Mouse (Mus musculus) MEL (cell line): ENCODE results near the gene Pcgf2. TPM values are rescaled to one million over a fixed set of nuclear protein-coding genes. Genes with fewer than 3 reads are reported as not detected.

ENCODE experiments used
- DNase-seq: peaks from one replicate; pipeline ENCODE4 v3.0.0; 2011; ENCODE audit warnings: low read depth, low spot score
- H3K27ac ChIP-seq: 2 replicates; pipeline ENCODE4 v1.5.1; 2012; ENCODE audit warnings: low read depth, mild to moderate bottlenecking, control low read depth, low read length, moderate library complexity; ENCODE audit not compliant: control insufficient read depth
- H3K27me3 ChIP-seq, 2 experiments: fragments of 150-350 bp in 1 of 2; sonication (generic) in 1 of 2; 2 replicates each; pipeline ENCODE4 v1.6.1; 2012; ENCODE audit warnings: low read length in 2 of 2, mild to moderate bottlenecking in 2 of 2, improper control_type of control experiment in 1 of 2, moderate library complexity in 1 of 2; ENCODE audit not compliant: insufficient read depth in 2 of 2, control insufficient read depth in 1 of 2
- H3K36me3 ChIP-seq, 2 experiments: 2 replicates each; pipeline ENCODE4 v1.6.1; 2012 to 2014; ENCODE audit warnings: low read length in 2 of 2, improper control_type of control experiment in 1 of 2, inconsistent platforms in 1 of 2, mild to moderate bottlenecking in 1 of 2; ENCODE audit not compliant: insufficient read depth in 2 of 2, control insufficient read depth in 1 of 2
- H3K4me1 ChIP-seq, 2 experiments: fragments of 150-350 bp in 1 of 2; sonication (generic) in 1 of 2; 2 replicates each; pipeline ENCODE4 v1.6.1; 2012; ENCODE audit warnings: low read length in 2 of 2, improper control_type of control experiment in 1 of 2, mild to moderate bottlenecking in 1 of 2; ENCODE audit not compliant: insufficient read depth in 2 of 2, control insufficient read depth in 1 of 2
- H3K4me3 ChIP-seq, 2 experiments: fragments of 150-350 bp in 1 of 2; sonication (generic) in 1 of 2; 2 replicates each; pipeline ENCODE4 v1.5.1; 2012; ENCODE audit warnings: low read depth in 2 of 2, low read length in 2 of 2, mild to moderate bottlenecking in 2 of 2, moderate library complexity in 2 of 2, control low read depth in 1 of 2, improper control_type of control experiment in 1 of 2; ENCODE audit not compliant: control insufficient read depth in 1 of 2, insufficient read depth in 1 of 2
- H3K79me2 ChIP-seq: 2 replicates; pipeline ENCODE4 v1.6.1; 2012; ENCODE audit warnings: mild to moderate bottlenecking, low read length, moderate library complexity; ENCODE audit not compliant: control insufficient read depth, poor library complexity, insufficient read depth
- H3K9ac ChIP-seq: 2 replicates; pipeline ENCODE4 v1.6.1; 2012; ENCODE audit warnings: low read depth, mild to moderate bottlenecking, control low read depth, low read length, moderate library complexity; ENCODE audit not compliant: control insufficient read depth, poor library complexity, severe bottlenecking
- H3K9me3 ChIP-seq: fragments of 150-350 bp; sonication (generic); replicated peaks from 2 replicates; pipeline ENCODE4 v1.6.1; 2012; ENCODE audit warnings: mild to moderate bottlenecking, low read length, improper control_type of control experiment, moderate library complexity; ENCODE audit not compliant: insufficient read depth
- CTCF ChIP-seq, 3 experiments: IDR thresholded peaks in 2 of 3; conservative IDR thresholded peaks in 1 of 3; 2 replicates each; pipeline ENCODE4 v1.5.1; 2011 to 2012; ENCODE audit warnings: low read length in 3 of 3, low read depth in 2 of 3, mild to moderate bottlenecking in 2 of 3, improper control_type of control experiment in 1 of 3, inconsistent platforms in 1 of 3, mixed read lengths in 1 of 3, moderate library complexity in 1 of 3; ENCODE audit not compliant: control insufficient read depth in 1 of 3, insufficient read depth in 1 of 3, poor library complexity in 1 of 3, severe bottlenecking in 1 of 3
- E2F4 ChIP-seq: IDR thresholded peaks from 2 replicates; pipeline ENCODE4 v1.6.1; 2011; ENCODE audit warnings: low read depth, low read length, improper control_type of control experiment, borderline replicate concordance
- ELF1 ChIP-seq: IDR thresholded peaks from 2 replicates; pipeline ENCODE4 v1.6.1; 2014; ENCODE audit warnings: low read depth, mild to moderate bottlenecking, inconsistent platforms, low read length, improper control_type of control experiment, moderate library complexity
- EP300 ChIP-seq, 2 experiments: IDR thresholded peaks; 2 replicates each; pipeline ENCODE4 v1.6.1; 2011; ENCODE audit warnings: improper control_type of control experiment in 2 of 2, low read length in 2 of 2, low read depth in 1 of 2, mild to moderate bottlenecking in 1 of 2
- ETS1 ChIP-seq: IDR thresholded peaks from 2 replicates; pipeline ENCODE4 v1.6.1; 2012; ENCODE audit warnings: low read depth, mild to moderate bottlenecking, inconsistent platforms, low read length, improper control_type of control experiment, moderate library complexity
- GABPA ChIP-seq: IDR thresholded peaks from 2 replicates; pipeline ENCODE4 v1.6.1; 2012; ENCODE audit warnings: low read depth, mild to moderate bottlenecking, inconsistent platforms, low read length, improper control_type of control experiment, moderate library complexity
- HCFC1 ChIP-seq: IDR thresholded peaks from 2 replicates; pipeline ENCODE4 v1.6.1; 2012; ENCODE audit warnings: low read depth, mild to moderate bottlenecking, inconsistent platforms, low read length, improper control_type of control experiment, moderate library complexity
- MAFK ChIP-seq: IDR thresholded peaks from 2 replicates; pipeline ENCODE4 v1.6.1; 2011; ENCODE audit warnings: low read depth, mild to moderate bottlenecking, low read length, improper control_type of control experiment, borderline replicate concordance
- MAX ChIP-seq: IDR thresholded peaks from 2 replicates; pipeline ENCODE4 v1.6.1; 2011; ENCODE audit warnings: low read length, improper control_type of control experiment
- MAZ ChIP-seq: IDR thresholded peaks from 2 replicates; pipeline ENCODE4 v1.6.1; 2012; ENCODE audit warnings: low read depth, mild to moderate bottlenecking, inconsistent platforms, low read length, improper control_type of control experiment
- MXI1 ChIP-seq: IDR thresholded peaks from 2 replicates; pipeline ENCODE4 v1.6.1; 2011; ENCODE audit warnings: mild to moderate bottlenecking, low read depth, low read length, improper control_type of control experiment
- MYC ChIP-seq: IDR thresholded peaks from 2 replicates; pipeline ENCODE4 v1.6.1; 2011; ENCODE audit warnings: low read depth, mild to moderate bottlenecking, low read length, improper control_type of control experiment, moderate library complexity
- NELFE ChIP-seq: IDR thresholded peaks from 2 replicates; pipeline ENCODE4 v1.6.1; 2011; ENCODE audit warnings: low read depth, low read length, improper control_type of control experiment
- NRF1 ChIP-seq: IDR thresholded peaks from 2 replicates; pipeline ENCODE4 v1.6.1; 2014; ENCODE audit warnings: low read depth, mild to moderate bottlenecking, inconsistent platforms, low read length, improper control_type of control experiment, moderate library complexity; ENCODE audit not compliant: poor library complexity, insufficient read depth, severe bottlenecking
- POLR2A ChIP-seq, 2 experiments: IDR thresholded peaks; 2 replicates each; pipeline ENCODE4 v1.6.1; 2011 to 2012; ENCODE audit warnings: low read length in 2 of 2, mild to moderate bottlenecking in 2 of 2, control low read depth in 1 of 2, improper control_type of control experiment in 1 of 2, low read depth in 1 of 2, moderate library complexity in 1 of 2; ENCODE audit not compliant: control insufficient read depth in 1 of 2, insufficient read depth in 1 of 2, poor library complexity in 1 of 2
- POLR2AphosphoS2 ChIP-seq: IDR thresholded peaks from 2 replicates; pipeline ENCODE4 v1.6.1; 2011; ENCODE audit warnings: low read length, improper control_type of control experiment
- POLR2AphosphoS5 ChIP-seq: IDR thresholded peaks from 2 replicates; pipeline ENCODE4 v1.6.1; 2012; ENCODE audit warnings: low read depth, borderline replicate concordance, mild to moderate bottlenecking, inconsistent platforms, low read length, moderate library complexity, mixed read lengths
- RCOR1 ChIP-seq: IDR thresholded peaks from 2 replicates; pipeline ENCODE4 v1.6.1; 2012; ENCODE audit warnings: low read depth, mild to moderate bottlenecking, inconsistent platforms, low read length, improper control_type of control experiment
- SMC3 ChIP-seq: IDR thresholded peaks from 2 replicates; pipeline ENCODE4 v1.6.1; 2011; ENCODE audit warnings: low read depth, low read length, improper control_type of control experiment
- TBP ChIP-seq: IDR thresholded peaks from 2 replicates; pipeline ENCODE4 v1.8.0; 2011; ENCODE audit warnings: low read depth, low read length, improper control_type of control experiment
- TCF12 ChIP-seq: IDR thresholded peaks from 2 replicates; pipeline ENCODE4 v1.6.1; 2014; ENCODE audit warnings: low read depth, mild to moderate bottlenecking, inconsistent platforms, low read length, improper control_type of control experiment, moderate library complexity
- UBTF ChIP-seq: IDR thresholded peaks from 2 replicates; pipeline ENCODE4 v1.6.1; 2012; ENCODE audit warnings: low read depth, mild to moderate bottlenecking, inconsistent platforms, low read length, improper control_type of control experiment, moderate library complexity, borderline replicate concordance; ENCODE audit not compliant: insufficient read depth
- ZKSCAN1 ChIP-seq: IDR thresholded peaks from 2 replicates; pipeline ENCODE4 v1.6.1; 2012; ENCODE audit warnings: low read depth, mild to moderate bottlenecking, inconsistent platforms, low read length, improper control_type of control experiment, moderate library complexity
- ZMIZ1 ChIP-seq: IDR thresholded peaks from 2 replicates; pipeline ENCODE4 v1.6.1; 2012; ENCODE audit warnings: low read depth, mild to moderate bottlenecking, inconsistent platforms, low read length, improper control_type of control experiment, moderate library complexity
- ZNF384 ChIP-seq: IDR thresholded peaks from 2 replicates; pipeline ENCODE4 v1.6.1; 2012; ENCODE audit warnings: low read depth, mild to moderate bottlenecking, inconsistent platforms, low read length, improper control_type of control experiment
- polyA plus RNA-seq, 2 experiments: library from polyadenylated mRNA; stranded (reverse) in 1 of 2; unstranded in 1 of 2; fragments of >175 nt in 1 of 2; fragments of >200 nt in 1 of 2; gene quantifications; 2 replicates each; pipeline versions ENCODE4 v1.2.1 to v1.2.4; 2012; ENCODE audit warnings: low replicate concordance in 2 of 2, low read depth in 1 of 2; ENCODE audit not compliant: insufficient read length in 2 of 2, insufficient read depth in 1 of 2, missing spikeins in 1 of 2
- total RNA-seq: library from RNA; depleted of rRNA; stranded (reverse); fragments of 300-350 nt; gene quantifications from 2 replicates; pipeline ENCODE4 v1.2.3, GENCODE M21; 2012; rRNA removed

Pcgf2 gene
- total RNA-seq, result 12.3 and 20.0 TPM in 2 replicates
- polyA plus RNA-seq, result 10 to 100 TPM in 1 of 2 experiments, not detected in 1; 38.7 TPM

GRCm38 (mm10) chr11:97700003-97700745, at the start of gene Pcgf2:
Gene Pcgf2 (minus strand): TSS chr11:97700497.
- Histone ChIP-seq H3K4me1 (peaks cover 0 to 19% of the 10 kb centered on the region in 2 experiments; a peak in 3 of 4 replicates), H3K9me3 (no peaks in the 10 kb centered on the region), H3K27me3 (no peaks in the 10 kb centered on the region), H3K27ac (peak within 1 kb of the TSS; percentile 66), H3K79me2 (peaks cover 26% of the 10 kb centered on the region), H3K4me3 (peak within 1 kb of the TSS; percentile 73 to 94), H3K9ac (peak within 1 kb of the TSS; percentile 83), H3K36me3 (peaks cover 0 to 12% of the 10 kb centered on the region in 2 experiments; a peak in 2 of 4 replicates)
- DNase-seq, result peak; percentile 85
- TF ChIP-seq ZNF384 (0 out of 2 replicates have a peak, but pooled peaks have one; percentile 10), UBTF (peak; percentile 98; the same call in 1 of the 2 replicates), ZMIZ1 (peak; percentile 74; the same call in 1 of the 2 replicates), NELFE (peak; percentile 63), MAX (peak; percentile 70), ELF1 (peak; percentile 46; the same call in 1 of the 2 replicates), RCOR1 (0 out of 2 replicates have a peak, but pooled peaks have one; percentile 15), MXI1 (peak; percentile 30), EP300 (IDR thresholded peaks at IDR 0.05; ENCODE audit: low read depth in 1 of 2, low read length in 2 of 2) (no peak), POLR2A (IDR thresholded peaks at IDR 0.05; ENCODE audit: control insufficient read depth in 1 of 2, insufficient read depth in 1 of 2, low read depth in 1 of 2, low read length in 2 of 2, poor library complexity in 1 of 2) (peak; percentile 34 to 42; a peak in 2 of 4 replicates), HCFC1 (peak; percentile 26; the same call in 1 of the 2 replicates), MYC (0 out of 2 replicates have a peak, but pooled peaks have one; percentile 32), GABPA (no peak), ETS1 (peak; percentile 46; the same call in 1 of the 2 replicates), NRF1 (0 out of 2 replicates have a peak, but pooled peaks have one; percentile 10), MAFK (no peak), TCF12 (peak; percentile 20), TBP (peak; percentile 88), SMC3 (no peak), CTCF (IDR thresholded peaks at IDR 0.05 in 2 of 3, conservative IDR thresholded peaks at IDR 0.05 in 1 of 3; ENCODE audit: control insufficient read depth in 1 of 3, insufficient read depth in 1 of 3, low read depth in 2 of 3, low read length in 3 of 3, poor library complexity in 1 of 3, severe bottlenecking in 1 of 3) (no peak), POLR2AphosphoS2 (peak; percentile 36; the same call in 1 of the 2 replicates), POLR2AphosphoS5 (no peak), ZKSCAN1 (no peak), E2F4 (peak; percentile 61; the same call in 1 of the 2 replicates), MAZ (peak; percentile 45; the same call in 1 of the 2 replicates)
